Mouse (Mus musculus): ENCODE results near the gene Ppp1r27. TPM values are rescaled to one million over a fixed set of nuclear protein-coding genes. Genes with fewer than 3 reads are reported as not detected.

Ppp1r27 gene
- polyA plus RNA-seq, 1 experiment from 2014 or later = not detected

- H3K9me3 ChIP-seq (ENCODE audit: control insufficient read depth, low read length) = no peaks in the 10 kb centered on the region
- H3K4me1 ChIP-seq (replicated peaks; ENCODE audit: control insufficient read depth, insufficient read depth, low read length) = peaks cover 20% of the 10 kb centered on the region
- no peak overlapping the region for H3K4me2 ChIP-seq (ENCODE audit: low read length)
- no peak overlapping the region for H3K4me3 ChIP-seq (replicated peaks; ENCODE audit: low read length)
- no peaks in the 10 kb centered on the region for H3K36me3 ChIP-seq (ENCODE audit: control insufficient read depth, insufficient read depth)
- H3K27me3 ChIP-seq (replicated peaks; ENCODE audit: control insufficient read depth, insufficient read depth, low read length) = no peaks in the 10 kb centered on the region
- no peak overlapping the region for H3K9ac ChIP-seq (replicated peaks; ENCODE audit: low read depth, low read length)
- ATAC-seq = no peak
- 63% methylated on average over 5 of the region's 5 CpGs for WGBS
- no peak overlapping the region for H3K27ac ChIP-seq (ENCODE audit: low read length)
These were observed 1.8 kb upstream of the Ppp1r27 start for GRCm38 (mm10) chr11:120552736-120553135.

- Histone ChIP-seq H3K27me3 (replicated peaks; ENCODE audit: control insufficient read depth, insufficient read depth, low read length) (no peaks in the 10 kb centered on the region), H3K9ac (replicated peaks; ENCODE audit: low read depth, low read length) (peak overlapping the region; percentile 86), H3K9me3 (ENCODE audit: control insufficient read depth, low read length) (no peaks in the 10 kb centered on the region), H3K4me2 (ENCODE audit: low read length) (peak overlapping the region; percentile 78), H3K36me3 (ENCODE audit: control insufficient read depth, insufficient read depth) (no peaks in the 10 kb centered on the region), H3K27ac (ENCODE audit: low read length) (0 out of 2 replicates have a peak overlapping the region, but pooled peaks have one; percentile 8), H3K4me3 (replicated peaks; ENCODE audit: low read length) (peak overlapping the region; percentile 72), H3K4me1 (replicated peaks; ENCODE audit: control insufficient read depth, insufficient read depth, low read length) (peaks cover 23% of the 10 kb centered on the region)
- peak; percentile 38 for ATAC-seq
- WGBS = 72% methylated on average over 11 of the region's 11 CpGs
These were observed 734 bp downstream of the Ppp1r27 start for GRCm38 (mm10) chr11:120549986-120550809.

- no peaks in the 10 kb centered on the region for H3K27me3 ChIP-seq (replicated peaks; ENCODE audit: control insufficient read depth, insufficient read depth, low read length)
- H3K27ac ChIP-seq (ENCODE audit: low read length) = peak within 1 kb of the TSS; percentile 67
- peaks cover 23% of the 10 kb centered on the region for H3K4me1 ChIP-seq (replicated peaks; ENCODE audit: control insufficient read depth, insufficient read depth, low read length)
- no peaks in the 10 kb centered on the region for H3K9me3 ChIP-seq (ENCODE audit: control insufficient read depth, low read length)
- H3K4me2 ChIP-seq (ENCODE audit: low read length) = peak within 1 kb of the TSS; percentile 85
- H3K9ac ChIP-seq (replicated peaks; ENCODE audit: low read depth, low read length) = peak within 1 kb of the TSS; percentile 86
- peak within 1 kb of the TSS; percentile 72 for H3K4me3 ChIP-seq (replicated peaks; ENCODE audit: low read length)
- peak; percentile 93 for ATAC-seq
- H3K36me3 ChIP-seq (ENCODE audit: control insufficient read depth, insufficient read depth) = no peaks in the 10 kb centered on the region
- WGBS = under 1% methylated on average over 83 of the region's 87 CpGs
These were observed 1.6 kb downstream of the Ppp1r27 start, which contains the start of gene Mcrip1 for GRCm38 (mm10) chr11:120549168-120549945. Gene Mcrip1 (minus strand): TSS chr11:120549727.

- H3K9me3 ChIP-seq (ENCODE audit: control insufficient read depth, low read length) = no peaks in the 10 kb centered on the region
- peak overlapping the region; percentile 67; the same call in 1 of the 2 replicates for H3K27ac ChIP-seq (ENCODE audit: low read length)
- peak overlapping the region; percentile 86 for H3K9ac ChIP-seq (replicated peaks; ENCODE audit: low read depth, low read length)
- peak overlapping the region; percentile 85 for H3K4me2 ChIP-seq (ENCODE audit: low read length)
- no peak for ATAC-seq
- peaks cover 23% of the 10 kb centered on the region for H3K4me1 ChIP-seq (replicated peaks; ENCODE audit: control insufficient read depth, insufficient read depth, low read length)
- 23% methylated on average over 7 of the region's 7 CpGs for WGBS
- no peaks in the 10 kb centered on the region for H3K36me3 ChIP-seq (ENCODE audit: control insufficient read depth, insufficient read depth)
- peak overlapping the region; percentile 72 for H3K4me3 ChIP-seq (replicated peaks; ENCODE audit: low read length)
- H3K27me3 ChIP-seq (replicated peaks; ENCODE audit: control insufficient read depth, insufficient read depth, low read length) = no peaks in the 10 kb centered on the region
These were observed 2.2 kb downstream of the Ppp1r27 start for GRCm38 (mm10) chr11:120548786-120549167.

- Histone ChIP-seq H3K4me1 (replicated peaks; ENCODE audit: control insufficient read depth, insufficient read depth, low read length) (peaks cover 23% of the 10 kb centered on the region), H3K9ac (replicated peaks; ENCODE audit: low read depth, low read length) (no peak overlapping the region), H3K4me2 (ENCODE audit: low read length) (peak overlapping the region; percentile 85), H3K27ac (ENCODE audit: low read length) (no peak overlapping the region), H3K36me3 (ENCODE audit: control insufficient read depth, insufficient read depth) (peaks cover 2% of the 10 kb centered on the region; the same call in 1 of the 2 replicates), H3K27me3 (replicated peaks; ENCODE audit: control insufficient read depth, insufficient read depth, low read length) (no peaks in the 10 kb centered on the region), H3K9me3 (ENCODE audit: control insufficient read depth, low read length) (no peaks in the 10 kb centered on the region), H3K4me3 (replicated peaks; ENCODE audit: low read length) (no peak overlapping the region)
- WGBS = 82% methylated on average over 3 of the region's 3 CpGs
- no peak for ATAC-seq
These were observed 2.7 kb downstream of the Ppp1r27 start for GRCm38 (mm10) chr11:120548214-120548613.

GRCm38 (mm10) chr11:120547469-120547868 is 3.5 kb downstream of the Ppp1r27 start:
- Histone ChIP-seq H3K4me1 (replicated peaks; ENCODE audit: control insufficient read depth, insufficient read depth, low read length) (peaks cover 23% of the 10 kb centered on the region), H3K27ac (ENCODE audit: low read length) (no peak overlapping the region), H3K9ac (replicated peaks; ENCODE audit: low read depth, low read length) (no peak overlapping the region), H3K4me2 (ENCODE audit: low read length) (no peak overlapping the region), H3K4me3 (replicated peaks; ENCODE audit: low read length) (no peak overlapping the region), H3K9me3 (ENCODE audit: control insufficient read depth, low read length) (no peaks in the 10 kb centered on the region), H3K36me3 (ENCODE audit: control insufficient read depth, insufficient read depth) (peaks cover 7% of the 10 kb centered on the region; the same call in 1 of the 2 replicates), H3K27me3 (replicated peaks; ENCODE audit: control insufficient read depth, insufficient read depth, low read length) (no peaks in the 10 kb centered on the region)
- no peak for ATAC-seq
- WGBS = 61% methylated on average over 2 of the region's 2 CpGs

GRCm38 (mm10) chr11:120545964-120546363 is 5.0 kb downstream of the Ppp1r27 start:
- H3K27me3 ChIP-seq (replicated peaks; ENCODE audit: control insufficient read depth, insufficient read depth, low read length) = no peaks in the 10 kb centered on the region
- no peaks in the 10 kb centered on the region for H3K9me3 ChIP-seq (ENCODE audit: control insufficient read depth, low read length)
- H3K4me2 ChIP-seq (ENCODE audit: low read length) = no peak overlapping the region
- H3K27ac ChIP-seq (ENCODE audit: low read length) = no peak overlapping the region
- H3K9ac ChIP-seq (replicated peaks; ENCODE audit: low read depth, low read length) = no peak overlapping the region
- ATAC-seq = no peak
- WGBS = 99% methylated on average over 3 of the region's 3 CpGs
- H3K4me3 ChIP-seq (replicated peaks; ENCODE audit: low read length) = no peak overlapping the region
- peaks cover 7% of the 10 kb centered on the region; the same call in 1 of the 2 replicates for H3K36me3 ChIP-seq (ENCODE audit: control insufficient read depth, insufficient read depth)
- H3K4me1 ChIP-seq (replicated peaks; ENCODE audit: control insufficient read depth, insufficient read depth, low read length) = peaks cover 23% of the 10 kb centered on the region

GRCm38 (mm10) chr11:120542376-120542775 is 8.6 kb downstream of the Ppp1r27 start:
- no peak for ATAC-seq
- no peaks in the 10 kb centered on the region for H3K9me3 ChIP-seq (ENCODE audit: control insufficient read depth, low read length)

GRCm38 (mm10) chr11:120541907-120542306 is 9.0 kb downstream of the Ppp1r27 start:
- ATAC-seq = no peak
- H3K27ac ChIP-seq (ENCODE audit: low read length) = no peak overlapping the region
- H3K4me1 ChIP-seq (replicated peaks; ENCODE audit: control insufficient read depth, insufficient read depth, low read length) = peaks cover 5% of the 10 kb centered on the region
- no peaks in the 10 kb centered on the region for H3K9me3 ChIP-seq (ENCODE audit: control insufficient read depth, low read length)
- H3K27me3 ChIP-seq (replicated peaks; ENCODE audit: control insufficient read depth, insufficient read depth, low read length) = no peaks in the 10 kb centered on the region
- no peak overlapping the region for H3K4me3 ChIP-seq (replicated peaks; ENCODE audit: low read length)
- no peak overlapping the region for H3K4me2 ChIP-seq (ENCODE audit: low read length)
- WGBS = 38% methylated on average over 4 of the region's 4 CpGs
- H3K9ac ChIP-seq (replicated peaks; ENCODE audit: low read depth, low read length) = no peak overlapping the region
- H3K36me3 ChIP-seq (ENCODE audit: control insufficient read depth, insufficient read depth) = peaks cover 7% of the 10 kb centered on the region; the same call in 1 of the 2 replicates

More at GRCm38 (mm10) chr11:120542376-120542775, 8.6 kb downstream of the Ppp1r27 start:
- Histone ChIP-seq H3K4me1 (replicated peaks; ENCODE audit: control insufficient read depth, insufficient read depth, low read length) (peaks cover 5% of the 10 kb centered on the region), H3K27ac (ENCODE audit: low read length) (no peak overlapping the region), H3K27me3 (replicated peaks; ENCODE audit: control insufficient read depth, insufficient read depth, low read length) (no peaks in the 10 kb centered on the region), H3K36me3 (ENCODE audit: control insufficient read depth, insufficient read depth) (peaks cover 7% of the 10 kb centered on the region; the same call in 1 of the 2 replicates), H3K9ac (replicated peaks; ENCODE audit: low read depth, low read length) (no peak overlapping the region), H3K4me3 (replicated peaks; ENCODE audit: low read length) (no peak overlapping the region), H3K4me2 (ENCODE audit: low read length) (no peak overlapping the region)
- WGBS = 87% methylated on average over 6 of the region's 6 CpGs
